Mouse (Mus musculus) G1E (cell line): ENCODE results near the gene Plxnc1.

Experiments used
- CTCF ChIP-seq: IDR thresholded peaks from 2 replicates; pipeline ENCODE4 v1.5.1; 2012; ENCODE audit warnings: low read depth, low read length, inconsistent platforms, mixed read lengths
- GATA1 ChIP-seq: IDR thresholded peaks from 2 replicates; pipeline ENCODE4 v1.6.1; 2012; ENCODE audit warnings: borderline replicate concordance, low read length, inconsistent platforms, mixed read lengths
- GATA2 ChIP-seq: IDR thresholded peaks from 2 replicates; pipeline ENCODE4 v1.6.1; 2012; ENCODE audit warnings: low read depth, low read length, inconsistent platforms, borderline replicate concordance
- TAL1 ChIP-seq: conservative IDR thresholded peaks from 2 replicates; pipeline ENCODE4 v1.6.1; 2012; ENCODE audit warnings: low read depth, low read length, inconsistent platforms, mixed read lengths

DNA sequence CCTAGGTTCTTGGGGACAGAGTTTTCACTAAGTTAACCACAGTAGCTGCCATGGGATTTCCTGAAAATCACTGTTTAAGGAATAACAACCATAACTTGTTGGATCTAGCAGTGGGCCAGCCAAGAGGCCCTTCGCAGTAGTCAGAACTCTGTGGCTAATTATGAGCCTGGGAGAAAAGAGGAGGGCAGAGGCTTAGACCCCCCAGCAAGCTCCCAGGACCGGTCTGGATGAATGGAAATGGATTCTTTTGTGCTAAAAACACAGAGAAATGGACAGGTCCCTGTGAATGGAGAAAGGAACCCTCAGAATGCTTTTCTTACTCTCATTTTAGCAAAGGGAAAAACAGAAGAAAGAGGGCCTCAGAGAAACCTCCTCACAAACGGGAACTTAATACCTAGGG is 18.3 kb downstream of the Plxnc1 start:
- TF ChIP-seq CTCF (no peak), GATA1 (no peak), TAL1 (no peak), GATA2 (no peak)
